Mouse (Mus musculus): Measurements from ENCODE around the gene Olfr600.

DNA sequence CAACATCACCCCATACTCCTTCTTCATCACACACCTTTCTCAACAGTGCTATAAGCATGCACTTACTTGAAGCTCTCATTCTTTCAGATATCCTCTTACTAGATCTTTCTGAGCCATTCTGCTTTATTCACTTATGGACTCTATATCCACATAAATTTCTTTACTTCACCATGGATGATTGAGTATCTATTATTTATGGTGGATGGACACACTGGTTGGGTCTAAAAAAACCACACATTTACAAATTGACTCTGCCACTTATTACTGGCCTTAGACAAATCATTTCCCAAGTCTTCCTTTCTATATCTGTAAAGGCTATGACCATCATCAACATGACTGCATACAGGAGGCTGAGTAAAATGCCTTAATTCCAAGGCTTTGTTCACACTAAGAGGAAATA is 36.6 kb upstream of the Olfr600 start, which contains the start of gene Olfr603:
- no peak for TF ChIP-seq CTCF (IDR thresholded peaks at IDR 0.05; ENCODE audit: insufficient read depth, low read length)
- no peak for TF ChIP-seq POLR2A (IDR thresholded peaks at IDR 0.05; ENCODE audit: borderline replicate concordance, extremely low read depth, low read depth, low read length)
